Mouse (Mus musculus) bone marrow, adult 2 months (tissue): Measurements from ENCODE around the gene Ifi27l2b. TPM values are rescaled to one million over a fixed set of nuclear protein-coding genes. Genes with fewer than 3 reads are reported as not detected.
"Not testable (repeated sequence)": the region's sequence is repeated elsewhere in the genome, so short reads cannot be mapped to it uniquely, and the experiment has no call there.

Experiments
- H3K27ac ChIP-seq: fragments of 200-500 bp; 2 replicates; pipeline ENCODE4 v1.5.1; 2012; ENCODE audit warnings: low read depth, mild to moderate bottlenecking, control low read depth, inconsistent platforms, low read length; ENCODE audit not compliant: control insufficient read depth, poor library complexity, insufficient read depth
- H3K4me1 ChIP-seq: fragments of 200-500 bp; 2 replicates; pipeline ENCODE4 v1.6.1; 2011; ENCODE audit warnings: low read length; ENCODE audit not compliant: control insufficient read depth, insufficient read depth
- H3K4me3 ChIP-seq: fragments of 200-500 bp; replicated peaks from 2 replicates; pipeline ENCODE3; 2011; ENCODE audit warnings: mild to moderate bottlenecking, low read depth, low read length, control low read depth; ENCODE audit not compliant: control insufficient read depth
- CTCF ChIP-seq: fragments of 200-500 bp; IDR thresholded peaks from 2 replicates; pipeline ENCODE4 v1.5.1; 2011; ENCODE audit warnings: low read length, control low read depth; ENCODE audit not compliant: control insufficient read depth, insufficient read depth
- POLR2A ChIP-seq: fragments of 200-500 bp; IDR thresholded peaks from 2 replicates; pipeline ENCODE4 v1.6.1; 2011; ENCODE audit warnings: low read depth, mild to moderate bottlenecking, control low read depth, low read length, borderline replicate concordance; ENCODE audit not compliant: control insufficient read depth
- WGBS: fragments of 180-500 bp; shearing (Covaris S2); methylation state at CpG from one replicate; pipeline ENCODE4 v1.1.7; 2018; 5-methylcytosine and 5-hydroxymethylcytosine counted together
- polyA plus RNA-seq: library from polyadenylated mRNA; stranded (reverse); fragments of >200 nt; gene quantifications from 2 replicates; pipeline ENCODE4 v1.2.4, GENCODE M21; 2011; ENCODE audit warnings: low replicate concordance; ENCODE audit not compliant: missing spikeins, insufficient read depth, insufficient read length

Gene Ifi27l2b
- polyA plus RNA-seq, 1 experiment, result not detected

GRCm38 (mm10) chr12:103487276-103487675, 30.3 kb upstream of the Ifi27l2b start:
- WGBS, result 24% methylated on average over 4 of the region's 4 CpGs
- H3K4me3 ChIP-seq, result no peak overlapping the region
- no peak overlapping the region for H3K27ac ChIP-seq
- no peak for TF ChIP-seq CTCF
- no peak for TF ChIP-seq POLR2A
- H3K4me1 ChIP-seq, result no peaks in the 10 kb centered on the region

- Histone ChIP-seq H3K4me1 (no peaks in the 10 kb centered on the region), H3K4me3 (no peak overlapping the region), H3K27ac (no peak overlapping the region)
- TF ChIP-seq POLR2A (no peak), CTCF (no peak)
- 74% methylated on average over 1 of the region's 1 CpGs for WGBS
Measured at GRCm38 (mm10) chr12:103486726-103487125, 29.7 kb upstream of the Ifi27l2b start.

- not testable (repeated sequence) for H3K27ac ChIP-seq, H3K4me1 ChIP-seq, H3K4me3 ChIP-seq
- WGBS, result 70% methylated on average over 9 of the region's 9 CpGs
Measured at GRCm38 (mm10) chr12:103484200-103484972, 27.4 kb upstream of the Ifi27l2b start.

- TF ChIP-seq CTCF (no peak), POLR2A (no peak)
- Histone ChIP-seq H3K27ac (no peak overlapping the region), H3K4me1 (no peaks in the 10 kb centered on the region), H3K4me3 (no peak overlapping the region)
- WGBS, result 66% methylated on average over 2 of the region's 2 CpGs
Measured at GRCm38 (mm10) chr12:103482781-103483180, 25.8 kb upstream of the Ifi27l2b start.

- 72% methylated on average over 5 of the region's 5 CpGs for WGBS
- H3K4me3 ChIP-seq, result no peak overlapping the region
- TF ChIP-seq CTCF (no peak), POLR2A (no peak)
- H3K27ac ChIP-seq, result no peak overlapping the region
- no peaks in the 10 kb centered on the region for H3K4me1 ChIP-seq
Measured at GRCm38 (mm10) chr12:103481671-103482070, 24.6 kb upstream of the Ifi27l2b start.

- WGBS, result 68% methylated on average over 7 of the region's 7 CpGs
- TF ChIP-seq CTCF (no peak), POLR2A (no peak)
Measured at GRCm38 (mm10) chr12:103477461-103478015, 20.5 kb upstream of the Ifi27l2b start.

GRCm38 (mm10) chr12:103476779-103477389, 19.9 kb upstream of the Ifi27l2b start:
- 75% methylated on average over 1 of the region's 1 CpGs for WGBS
- H3K27ac ChIP-seq, result no peak overlapping the region
- TF ChIP-seq CTCF (no peak), POLR2A (no peak)
- no peaks in the 10 kb centered on the region for H3K4me1 ChIP-seq
- H3K4me3 ChIP-seq, result no peak overlapping the region

More at GRCm38 (mm10) chr12:103477461-103478015, 20.5 kb upstream of the Ifi27l2b start:
- H3K27ac ChIP-seq, result no peak overlapping the region
- H3K4me1 ChIP-seq, result no peaks in the 10 kb centered on the region
- H3K4me3 ChIP-seq, result no peak overlapping the region

GRCm38 (mm10) chr12:103474481-103474880, 17.5 kb upstream of the Ifi27l2b start:
- WGBS, result 32% methylated on average over 2 of the region's 2 CpGs
- Histone ChIP-seq H3K4me1 (no peaks in the 10 kb centered on the region), H3K4me3 (no peak overlapping the region), H3K27ac (no peak overlapping the region)
- no peak for TF ChIP-seq POLR2A
- TF ChIP-seq CTCF, result no peak

GRCm38 (mm10) chr12:103456727-103457126, 296 bp downstream of the Ifi27l2b start:
- WGBS, result no CpG with 5 or more reads among the region's 1 CpGs
- H3K4me1 ChIP-seq, H3K4me3 ChIP-seq, H3K27ac ChIP-seq: not testable (repeated sequence)
